Mouse (Mus musculus) bone marrow, adult 2 months (tissue): ENCODE measurements around the gene Olfr127. TPM values are rescaled to one million over a fixed set of nuclear protein-coding genes. Genes with fewer than 3 reads are reported as not detected.
"Not testable (repeated sequence)": the region's sequence is repeated elsewhere in the genome, so short reads cannot be mapped to it uniquely, and the experiment has no call there.

Source experiments
- H3K27ac ChIP-seq: fragments of 200-500 bp; 2 replicates; pipeline ENCODE4 v1.5.1; 2012; ENCODE audit warnings: low read depth, mild to moderate bottlenecking, control low read depth, inconsistent platforms, low read length; ENCODE audit not compliant: control insufficient read depth, poor library complexity, insufficient read depth
- H3K4me1 ChIP-seq: fragments of 200-500 bp; 2 replicates; pipeline ENCODE4 v1.6.1; 2011; ENCODE audit warnings: low read length; ENCODE audit not compliant: control insufficient read depth, insufficient read depth
- H3K4me3 ChIP-seq: fragments of 200-500 bp; replicated peaks from 2 replicates; pipeline ENCODE3; 2011; ENCODE audit warnings: mild to moderate bottlenecking, low read depth, low read length, control low read depth; ENCODE audit not compliant: control insufficient read depth
- CTCF ChIP-seq: fragments of 200-500 bp; IDR thresholded peaks from 2 replicates; pipeline ENCODE4 v1.5.1; 2011; ENCODE audit warnings: low read length, control low read depth; ENCODE audit not compliant: control insufficient read depth, insufficient read depth
- POLR2A ChIP-seq: fragments of 200-500 bp; IDR thresholded peaks from 2 replicates; pipeline ENCODE4 v1.6.1; 2011; ENCODE audit warnings: low read depth, mild to moderate bottlenecking, control low read depth, low read length, borderline replicate concordance; ENCODE audit not compliant: control insufficient read depth
- WGBS: fragments of 180-500 bp; shearing (Covaris S2); methylation state at CpG from one replicate; pipeline ENCODE4 v1.1.7; 2018; 5-methylcytosine and 5-hydroxymethylcytosine counted together
- polyA plus RNA-seq: library from polyadenylated mRNA; stranded (reverse); fragments of >200 nt; gene quantifications from 2 replicates; pipeline ENCODE4 v1.2.4, GENCODE M21; 2011; ENCODE audit warnings: low replicate concordance; ENCODE audit not compliant: missing spikeins, insufficient read depth, insufficient read length

Gene Olfr127
- polyA plus RNA-seq: not detected in 2 replicates

- TF ChIP-seq POLR2A (no peak), CTCF (no peak)
- WGBS: 64% methylated on average over 1 of the region's 1 CpGs
- Histone ChIP-seq H3K4me3 (no peak within 1 kb of the TSS), H3K4me1 (no peaks in the 10 kb centered on the region), H3K27ac (no peak within 1 kb of the TSS)
These were observed at the start of gene Olfr127 for GRCm38 (mm10) chr17:37900137-37900536. TSS of gene Olfr127 (plus strand) at chr17:37900437.

- TF ChIP-seq CTCF (no peak), POLR2A (no peak)
- WGBS: 60% methylated on average over 2 of the region's 2 CpGs
- Histone ChIP-seq H3K4me1 (no peaks in the 10 kb centered on the region), H3K4me3 (no peak overlapping the region), H3K27ac (no peak overlapping the region)
These were observed 36.3 kb upstream of the Olfr127 start for GRCm38 (mm10) chr17:37863901-37864300.

- Histone ChIP-seq H3K4me1 (no peaks in the 10 kb centered on the region), H3K4me3 (no peak overlapping the region), H3K27ac (no peak overlapping the region)
- WGBS: 28% methylated on average over 8 of the region's 8 CpGs
- no peak for TF ChIP-seq POLR2A
- no peak for TF ChIP-seq CTCF
These were observed 30.5 kb upstream of the Olfr127 start for GRCm38 (mm10) chr17:37869676-37870205.

GRCm38 (mm10) chr17:37873830-37874229 lies 26.4 kb upstream of the Olfr127 start:
- no peaks in the 10 kb centered on the region for H3K4me1 ChIP-seq
- TF ChIP-seq POLR2A: no peak
- no peak for TF ChIP-seq CTCF
- no peak overlapping the region for H3K4me3 ChIP-seq
- 58% methylated on average over 3 of the region's 3 CpGs for WGBS
- H3K27ac ChIP-seq: no peak overlapping the region

- 63% methylated on average over 8 of the region's 8 CpGs for WGBS
- H3K4me1 ChIP-seq, H3K4me3 ChIP-seq, H3K27ac ChIP-seq: not testable (repeated sequence)
These were observed 6.6 kb downstream of the Olfr127 start for GRCm38 (mm10) chr17:37906821-37907220.

- no peaks in the 10 kb centered on the region for H3K4me1 ChIP-seq
- TF ChIP-seq CTCF: no peak
- no peak for TF ChIP-seq POLR2A
- no peak within 1 kb of the TSS for H3K27ac ChIP-seq
- no peak within 1 kb of the TSS for H3K4me3 ChIP-seq
These were observed 20.0 kb downstream of the Olfr127 start, which contains the start of gene Olfr128 for GRCm38 (mm10) chr17:37920248-37920647. TSS of gene Olfr128 (plus strand) at chr17:37920548.

- 55% methylated on average over 2 of the region's 2 CpGs for WGBS
- Histone ChIP-seq H3K27ac (no peak within 1 kb of the TSS), H3K4me1 (no peaks in the 10 kb centered on the region), H3K4me3 (no peak within 1 kb of the TSS)
- TF ChIP-seq CTCF: no peak
- TF ChIP-seq POLR2A: no peak
These were observed 52.7 kb downstream of the Olfr127 start, which contains the start of gene Olfr761 for GRCm38 (mm10) chr17:37952979-37953378. TSS of gene Olfr761 (minus strand) at chr17:37953079.

Other genes with a start within 250 kb of the Olfr127 start
- gene Olfr117, start 236.7 kb upstream of the Olfr127 start, polyA plus RNA-seq: not detected in 2 replicates
- gene Olfr118, start 233.4 kb upstream of the Olfr127 start, polyA plus RNA-seq: not detected in 2 replicates
- gene Olfr119, start 203.9 kb upstream of the Olfr127 start, polyA plus RNA-seq: not detected in 2 replicates
- gene Olfr120, start 178.6 kb upstream of the Olfr127 start, polyA plus RNA-seq: not detected in 2 replicates
- not detected in 2 replicates for gene Olfr121, start 151.6 kb upstream of the Olfr127 start, polyA plus RNA-seq
- not detected in 2 replicates for gene Olfr122, start 131.8 kb upstream of the Olfr127 start, polyA plus RNA-seq
- gene Olfr123, start 106.9 kb upstream of the Olfr127 start, polyA plus RNA-seq: not detected in 2 replicates
- gene Olfr124, start 100.5 kb upstream of the Olfr127 start, polyA plus RNA-seq: not detected in 2 replicates
- not detected in 2 replicates for gene Olfr125, start 67.5 kb upstream of the Olfr127 start, polyA plus RNA-seq
- not detected in 2 replicates for gene Olfr126, start 53.0 kb upstream of the Olfr127 start, polyA plus RNA-seq
- 0.27 TPM in 1 of 2 replicates, not detected in the other for gene Olfr128, start 20.1 kb downstream of the Olfr127 start, polyA plus RNA-seq
- not detected in 2 replicates for gene Olfr761, start 52.6 kb downstream of the Olfr127 start, polyA plus RNA-seq
- not detected in 2 replicates for gene Olfr129, start 159.6 kb downstream of the Olfr127 start, polyA plus RNA-seq
- gene Olfr130, start 163.5 kb downstream of the Olfr127 start, polyA plus RNA-seq: not detected in 2 replicates
- gene Olfr131, start 188.3 kb downstream of the Olfr127 start, polyA plus RNA-seq: not detected in 2 replicates
- not detected in 2 replicates for gene Olfr132, start 234.1 kb downstream of the Olfr127 start, polyA plus RNA-seq
- not detected in 2 replicates for gene Olfr133, start 244.8 kb downstream of the Olfr127 start, polyA plus RNA-seq